Mouse (Mus musculus) limb, embryonic 12.5 days (tissue): ENCODE data around the gene Pbx1. TPM values are rescaled to one million over a fixed set of nuclear protein-coding genes. Genes with fewer than 3 reads are reported as not detected.

Experiments used
- ATAC-seq: fragments of 200-750 bp; cut with Nextera tagmentation; 2 replicates; pipeline ENCODE4 v1.8.0; 2017; ENCODE audit warnings: low read depth, moderate TSS enrichment; ENCODE audit not compliant: insufficient number of reproducible peaks, insufficient read depth, low FRiP score, low TSS enrichment
- H3K27ac ChIP-seq: fragments of 300-500 bp; sonication (generic); 2 replicates; pipeline ENCODE4 v1.5.1; 2016; ENCODE audit warnings: mild to moderate bottlenecking, moderate library complexity
- H3K27me3 ChIP-seq: fragments of 300-500 bp; sonication (generic); 2 replicates; pipeline ENCODE4 v1.6.1; 2016; ENCODE audit warnings: mild to moderate bottlenecking, moderate library complexity
- H3K36me3 ChIP-seq: fragments of 300-500 bp; sonication (generic); 2 replicates; pipeline ENCODE4 v1.6.1; 2016; ENCODE audit warnings: mild to moderate bottlenecking, moderate library complexity
- H3K4me1 ChIP-seq: fragments of 300-500 bp; sonication (generic); replicated peaks from 2 replicates; pipeline ENCODE4 v1.6.1; 2016
- H3K4me2 ChIP-seq: fragments of 300-500 bp; sonication (generic); 2 replicates; pipeline ENCODE4 v1.6.1; 2016; ENCODE audit warnings: mild to moderate bottlenecking, moderate library complexity
- H3K4me3 ChIP-seq: fragments of 300-500 bp; sonication (generic); replicated peaks from 2 replicates; pipeline ENCODE4 v1.5.1; 2016; ENCODE audit warnings: mild to moderate bottlenecking
- H3K9ac ChIP-seq: fragments of 300-500 bp; sonication (generic); replicated peaks from 2 replicates; pipeline ENCODE4 v1.6.1; 2016; ENCODE audit warnings: mild to moderate bottlenecking, moderate library complexity
- H3K9me3 ChIP-seq: fragments of 300-500 bp; sonication (generic); 2 replicates; pipeline ENCODE4 v1.6.1; 2016; ENCODE audit warnings: mild to moderate bottlenecking, moderate library complexity
- WGBS: fragments of 180-500 bp; shearing (Covaris S2); methylation state at CpG from one replicate; pipeline ENCODE4 v1.1.7; 2016; 5-methylcytosine and 5-hydroxymethylcytosine counted together
- polyA plus RNA-seq: library from polyadenylated mRNA; unstranded; fragments of >200 nt; fragmentation: Nextera tagmentation; extraction: Ambion mirVana; gene quantifications from 2 replicates; pipeline ENCODE4 v1.2.1, GENCODE M21; 2016

Pbx1 gene
- polyA plus RNA-seq, 1 experiment from 2014 or later = 32.9 TPM

GRCm38 (mm10) chr1:168322892-168323291 lies 109.2 kb downstream of the Pbx1 start:
- H3K27ac ChIP-seq = no peak overlapping the region
- no peak for ATAC-seq
- H3K4me3 ChIP-seq = no peak overlapping the region
- no peak overlapping the region for H3K4me2 ChIP-seq
- H3K9me3 ChIP-seq = no peaks in the 10 kb centered on the region
- peaks cover 48% of the 10 kb centered on the region for H3K4me1 ChIP-seq
- H3K9ac ChIP-seq = no peak overlapping the region
- 100% methylated on average over 1 of the region's 1 CpGs for WGBS
- H3K36me3 ChIP-seq = peaks cover 4% of the 10 kb centered on the region; the same call in 1 of the 2 replicates
- H3K27me3 ChIP-seq = no peaks in the 10 kb centered on the region; the same call in 1 of the 2 replicates

GRCm38 (mm10) chr1:168319695-168320094 lies 112.4 kb downstream of the Pbx1 start:
- H3K9ac ChIP-seq = no peak overlapping the region
- peaks cover 18% of the 10 kb centered on the region for H3K4me1 ChIP-seq
- WGBS = 83% methylated on average over 5 of the region's 5 CpGs
- H3K4me3 ChIP-seq = no peak overlapping the region
- no peaks in the 10 kb centered on the region for H3K9me3 ChIP-seq
- H3K4me2 ChIP-seq = no peak overlapping the region
- peaks cover 4% of the 10 kb centered on the region; the same call in 1 of the 2 replicates for H3K36me3 ChIP-seq
- no peaks in the 10 kb centered on the region for H3K27me3 ChIP-seq
- no peak for ATAC-seq
- no peak overlapping the region for H3K27ac ChIP-seq

GRCm38 (mm10) chr1:168318899-168319469 lies 113.1 kb downstream of the Pbx1 start:
- WGBS = 47% methylated on average over 13 of the region's 13 CpGs
- no peak overlapping the region for H3K4me3 ChIP-seq
- H3K27ac ChIP-seq = no peak overlapping the region
- H3K4me1 ChIP-seq = peaks cover 11% of the 10 kb centered on the region
- peaks cover 4% of the 10 kb centered on the region; the same call in 1 of the 2 replicates for H3K36me3 ChIP-seq
- H3K27me3 ChIP-seq = no peaks in the 10 kb centered on the region
- ATAC-seq = no peak
- H3K9me3 ChIP-seq = no peaks in the 10 kb centered on the region
- H3K4me2 ChIP-seq = no peak overlapping the region
- no peak overlapping the region for H3K9ac ChIP-seq

GRCm38 (mm10) chr1:168313772-168314171 lies 118.3 kb downstream of the Pbx1 start:
- Histone ChIP-seq H3K9me3 (no peaks in the 10 kb centered on the region), H3K4me3 (no peak overlapping the region), H3K27ac (no peak overlapping the region), H3K36me3 (no peaks in the 10 kb centered on the region; the same call in 1 of the 2 replicates), H3K27me3 (no peaks in the 10 kb centered on the region), H3K4me1 (peaks cover 5% of the 10 kb centered on the region), H3K4me2 (no peak overlapping the region), H3K9ac (no peak overlapping the region)
- no peak for ATAC-seq

- Histone ChIP-seq H3K36me3 (no peaks in the 10 kb centered on the region; the same call in 1 of the 2 replicates), H3K4me1 (no peaks in the 10 kb centered on the region; the same call in 1 of the 2 replicates), H3K9ac (no peak overlapping the region), H3K27ac (no peak overlapping the region), H3K27me3 (no peaks in the 10 kb centered on the region), H3K4me3 (no peak overlapping the region), H3K4me2 (no peak overlapping the region), H3K9me3 (no peaks in the 10 kb centered on the region)
- 88% methylated on average over 7 of the region's 7 CpGs for WGBS
- ATAC-seq = no peak
These were observed 119.2 kb downstream of the Pbx1 start for GRCm38 (mm10) chr1:168312710-168313447.

GRCm38 (mm10) chr1:168309101-168309521 lies 123.0 kb downstream of the Pbx1 start:
- Histone ChIP-seq H3K4me3 (no peak overlapping the region), H3K27me3 (no peaks in the 10 kb centered on the region), H3K9ac (no peak overlapping the region), H3K36me3 (no peaks in the 10 kb centered on the region), H3K4me2 (no peak overlapping the region), H3K4me1 (no peaks in the 10 kb centered on the region; the same call in 1 of the 2 replicates), H3K27ac (no peak overlapping the region), H3K9me3 (no peaks in the 10 kb centered on the region)
- WGBS = 84% methylated on average over 8 of the region's 8 CpGs
- ATAC-seq = no peak

GRCm38 (mm10) chr1:168307275-168308182 lies 124.5 kb downstream of the Pbx1 start:
- Histone ChIP-seq H3K27ac (no peak overlapping the region), H3K36me3 (no peaks in the 10 kb centered on the region), H3K9ac (no peak overlapping the region), H3K4me1 (no peaks in the 10 kb centered on the region; the same call in 1 of the 2 replicates), H3K4me3 (no peak overlapping the region), H3K27me3 (peaks cover 4% of the 10 kb centered on the region; the same call in 1 of the 2 replicates), H3K4me2 (no peak overlapping the region), H3K9me3 (no peaks in the 10 kb centered on the region)
- ATAC-seq = no peak
- WGBS = 88% methylated on average over 14 of the region's 14 CpGs

- H3K27ac ChIP-seq = no peak overlapping the region
- H3K27me3 ChIP-seq = peaks cover 43% of the 10 kb centered on the region
- H3K4me1 ChIP-seq = peaks cover 36% of the 10 kb centered on the region
- H3K9ac ChIP-seq = no peak overlapping the region
- no peak overlapping the region for H3K4me2 ChIP-seq
- H3K9me3 ChIP-seq = no peaks in the 10 kb centered on the region
- H3K4me3 ChIP-seq = no peak overlapping the region
- no peaks in the 10 kb centered on the region; the same call in 1 of the 2 replicates for H3K36me3 ChIP-seq
- WGBS = 57% methylated on average over 6 of the region's 6 CpGs
- ATAC-seq = no peak
These were observed 131.6 kb downstream of the Pbx1 start for GRCm38 (mm10) chr1:168300505-168300904.

GRCm38 (mm10) chr1:168299928-168300365 lies 132.1 kb downstream of the Pbx1 start:
- 28% methylated on average over 12 of the region's 12 CpGs for WGBS
- Histone ChIP-seq H3K27ac (no peak overlapping the region), H3K9me3 (no peaks in the 10 kb centered on the region), H3K4me2 (no peak overlapping the region), H3K27me3 (peaks cover 43% of the 10 kb centered on the region), H3K4me3 (no peak overlapping the region), H3K36me3 (no peaks in the 10 kb centered on the region; the same call in 1 of the 2 replicates), H3K4me1 (peaks cover 36% of the 10 kb centered on the region), H3K9ac (no peak overlapping the region)
- no peak for ATAC-seq

GRCm38 (mm10) chr1:168299181-168299580 lies 132.9 kb downstream of the Pbx1 start:
- Histone ChIP-seq H3K9ac (no peak overlapping the region), H3K27me3 (peaks cover 43% of the 10 kb centered on the region), H3K9me3 (no peaks in the 10 kb centered on the region), H3K36me3 (no peaks in the 10 kb centered on the region; the same call in 1 of the 2 replicates), H3K4me3 (no peak overlapping the region), H3K4me2 (no peak overlapping the region), H3K27ac (no peak overlapping the region), H3K4me1 (peaks cover 36% of the 10 kb centered on the region)
- 90% methylated on average over 8 of the region's 8 CpGs for WGBS
- ATAC-seq = no peak

- Histone ChIP-seq H3K27me3 (peaks cover 48% of the 10 kb centered on the region), H3K9ac (no peak overlapping the region), H3K4me1 (peaks cover 35% of the 10 kb centered on the region), H3K27ac (no peak overlapping the region), H3K36me3 (no peaks in the 10 kb centered on the region; the same call in 1 of the 2 replicates), H3K4me2 (no peak overlapping the region), H3K4me3 (no peak overlapping the region), H3K9me3 (no peaks in the 10 kb centered on the region)
- 41% methylated on average over 2 of the region's 2 CpGs for WGBS
- peak; percentile 67 for ATAC-seq
These were observed 135.8 kb downstream of the Pbx1 start for GRCm38 (mm10) chr1:168296290-168296689.
